Mouse (Mus musculus): ENCODE measurements around the gene Bnip3. TPM values are rescaled to one million over a fixed set of nuclear protein-coding genes. Genes with fewer than 3 reads are reported as not detected.
A peak's percentile ranks its signal among the peaks of the same experiment; 100 is the strongest.

Gene Bnip3
- 291 and 323 TPM in 2 replicates for polyA plus RNA-seq (2012; ENCODE audit: insufficient read depth, insufficient read length, missing spikeins)

- H3K4me3 ChIP-seq (ENCODE audit: insufficient read depth, low read depth, low read length) = peak within 1 kb of the TSS; percentile 89
- peak within 1 kb of the TSS; percentile 74 for H3K27ac ChIP-seq (replicated peaks; ENCODE audit: low read depth, low read length)
- H3K4me1 ChIP-seq (ENCODE audit: control insufficient read depth, insufficient read depth, insufficient read length, low read length) = peaks cover 8% of the 10 kb centered on the region
Observed at GRCm38 (mm10) chr7:138909277-138910192, at the start of gene Bnip3. Bnip3 (minus strand) TSS chr7:138909519.

- no peak overlapping the region for H3K4me3 ChIP-seq (ENCODE audit: insufficient read depth, low read depth, low read length)
- H3K27ac ChIP-seq (replicated peaks; ENCODE audit: low read depth, low read length) = no peak overlapping the region
- H3K4me1 ChIP-seq (ENCODE audit: control insufficient read depth, insufficient read depth, insufficient read length, low read length) = no peaks in the 10 kb centered on the region
Observed at GRCm38 (mm10) chr7:138957106-138957505, 47.8 kb upstream of the Bnip3 start.

DNA sequence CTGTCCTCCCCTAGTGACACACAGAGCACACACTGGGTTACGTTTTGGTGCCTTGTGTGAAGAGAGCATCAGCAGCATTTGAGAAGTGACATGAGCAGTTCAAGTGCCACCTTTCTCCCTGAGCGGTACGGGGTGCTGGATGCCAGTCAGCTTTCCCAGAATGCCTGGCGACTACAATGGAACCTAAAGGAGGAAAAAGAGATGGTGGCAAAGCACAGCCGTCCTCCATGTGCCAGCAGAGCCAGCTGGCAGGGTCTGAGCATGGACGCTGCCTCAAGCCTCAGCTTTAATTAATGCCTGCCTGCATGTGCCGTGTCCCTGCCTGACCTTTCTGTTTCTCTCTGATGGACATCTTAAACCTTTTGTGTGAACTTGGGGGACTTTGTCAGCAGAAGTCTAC is 46.5 kb upstream of the Bnip3 start:
- H3K27ac ChIP-seq (replicated peaks; ENCODE audit: low read depth, low read length) = no peak overlapping the region
- H3K4me3 ChIP-seq (ENCODE audit: insufficient read depth, low read depth, low read length) = no peak overlapping the region
- H3K4me1 ChIP-seq (ENCODE audit: control insufficient read depth, insufficient read depth, insufficient read length, low read length) = no peaks in the 10 kb centered on the region

- Histone ChIP-seq H3K27ac (replicated peaks; ENCODE audit: low read depth, low read length) (no peak overlapping the region), H3K4me3 (ENCODE audit: insufficient read depth, low read depth, low read length) (no peak overlapping the region), H3K4me1 (ENCODE audit: control insufficient read depth, insufficient read depth, insufficient read length, low read length) (no peaks in the 10 kb centered on the region)
Observed at GRCm38 (mm10) chr7:138948309-138948708, 39.0 kb upstream of the Bnip3 start.

DNA sequence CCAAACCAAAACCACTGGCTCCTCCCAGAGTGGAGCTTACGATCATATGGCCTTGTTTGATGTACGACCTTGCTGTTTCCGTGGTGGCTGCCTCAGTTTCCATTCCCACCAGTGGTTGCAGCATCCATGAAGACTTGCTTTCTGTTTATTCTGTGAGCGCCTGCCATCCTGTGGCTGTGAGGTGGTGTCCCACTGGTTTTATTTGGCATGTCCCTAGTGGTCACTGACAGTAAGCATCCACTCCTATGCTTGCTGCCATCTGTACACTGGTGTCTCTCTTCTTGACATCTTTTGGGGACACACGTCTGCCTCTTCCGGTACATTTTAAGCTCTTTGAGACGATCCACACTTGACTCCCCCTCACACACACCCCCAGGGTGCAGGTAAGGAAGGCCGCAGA is 38.4 kb upstream of the Bnip3 start:
- H3K4me3 ChIP-seq (ENCODE audit: insufficient read depth, low read depth, low read length) = no peak overlapping the region
- no peaks in the 10 kb centered on the region for H3K4me1 ChIP-seq (ENCODE audit: control insufficient read depth, insufficient read depth, insufficient read length, low read length)
- H3K27ac ChIP-seq (replicated peaks; ENCODE audit: low read depth, low read length) = no peak overlapping the region

- Histone ChIP-seq H3K4me3 (ENCODE audit: insufficient read depth, low read depth, low read length) (no peak overlapping the region), H3K4me1 (ENCODE audit: control insufficient read depth, insufficient read depth, insufficient read length, low read length) (no peaks in the 10 kb centered on the region), H3K27ac (replicated peaks; ENCODE audit: low read depth, low read length) (no peak overlapping the region)
Observed at GRCm38 (mm10) chr7:138945668-138946067, 36.3 kb upstream of the Bnip3 start.

DNA sequence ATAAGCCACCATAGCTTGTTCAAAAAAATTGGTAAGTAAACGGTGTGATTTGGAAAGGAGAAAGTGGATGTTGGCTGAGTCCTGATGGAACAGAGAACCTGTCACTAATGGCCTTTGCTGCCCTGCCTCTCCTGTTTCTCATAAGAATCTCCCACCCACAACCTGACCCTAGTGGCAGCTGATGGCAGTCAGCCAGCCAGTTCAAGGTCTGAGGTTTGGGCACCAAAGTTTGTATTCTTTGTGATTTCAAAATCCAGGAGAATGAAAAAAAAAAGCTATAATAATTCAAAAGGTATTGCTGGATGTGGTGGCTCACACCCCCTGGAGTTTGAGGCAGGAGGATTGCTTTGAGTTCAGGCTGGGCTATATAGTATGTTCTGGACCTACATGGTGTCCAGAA is 33.0 kb upstream of the Bnip3 start:
- H3K27ac ChIP-seq (replicated peaks; ENCODE audit: low read depth, low read length) = no peak overlapping the region
- H3K4me1 ChIP-seq (ENCODE audit: control insufficient read depth, insufficient read depth, insufficient read length, low read length) = no peaks in the 10 kb centered on the region

GRCm38 (mm10) chr7:138941571-138941970 is 32.3 kb upstream of the Bnip3 start:
- no peak overlapping the region for H3K27ac ChIP-seq (replicated peaks; ENCODE audit: low read depth, low read length)
- no peaks in the 10 kb centered on the region for H3K4me1 ChIP-seq (ENCODE audit: control insufficient read depth, insufficient read depth, insufficient read length, low read length)
- no peak overlapping the region for H3K4me3 ChIP-seq (ENCODE audit: insufficient read depth, low read depth, low read length)

More for the DNA sequence above, 33.0 kb upstream of the Bnip3 start:
- no peak overlapping the region for H3K4me3 ChIP-seq (ENCODE audit: insufficient read depth, low read depth, low read length)

DNA sequence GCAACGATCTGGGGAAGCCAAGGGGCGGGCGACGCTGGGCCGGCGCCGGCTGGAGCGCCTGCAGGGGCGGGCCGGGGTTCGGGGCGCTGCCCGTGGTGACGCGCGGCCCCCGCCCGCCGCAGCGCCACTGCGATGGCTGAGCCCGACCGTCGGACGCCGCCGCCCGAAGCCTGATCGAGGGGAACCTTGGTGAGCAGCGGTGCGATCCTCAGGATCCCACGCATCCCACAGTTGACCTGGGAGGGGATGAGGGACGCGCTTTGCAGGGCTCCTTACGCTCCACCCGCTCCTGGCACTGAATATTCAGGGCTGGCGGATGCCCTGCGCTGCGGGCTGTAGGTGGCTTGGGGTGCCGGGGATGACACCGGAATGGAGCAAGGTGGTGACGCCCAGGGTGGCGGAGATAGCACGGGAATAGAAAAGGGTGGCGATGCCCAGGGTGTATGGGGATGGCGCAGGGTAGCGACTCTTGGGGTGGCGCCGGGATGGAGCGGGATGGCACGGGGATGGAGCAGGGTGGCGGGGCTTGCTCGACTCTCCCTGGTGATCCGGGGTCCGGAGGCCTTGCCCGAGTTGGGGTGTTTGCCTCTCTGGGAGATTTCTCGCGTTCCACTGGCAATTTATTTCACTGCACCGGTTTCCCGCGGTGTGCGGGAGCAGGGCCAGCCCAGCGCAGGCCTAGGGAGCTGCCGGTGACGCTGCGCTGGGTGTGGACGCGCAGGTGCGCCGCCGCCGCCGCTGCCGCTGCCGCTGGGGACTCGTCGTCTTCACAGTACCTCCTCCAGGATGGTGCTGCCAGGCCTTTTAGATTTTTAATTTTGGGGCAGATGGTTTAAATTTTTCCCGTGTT is 31.5 kb upstream of the Bnip3 start, which contains the start of gene Jakmip3:
TSS of gene Jakmip3 (plus strand) at position 119 of the 850 bp plus-strand sequence.
- H3K4me1 ChIP-seq (ENCODE audit: control insufficient read depth, insufficient read depth, insufficient read length, low read length) = no peaks in the 10 kb centered on the region
- peak within 1 kb of the TSS; percentile 45 for H3K4me3 ChIP-seq (ENCODE audit: insufficient read depth, low read depth, low read length)
- no peak within 1 kb of the TSS for H3K27ac ChIP-seq (replicated peaks; ENCODE audit: low read depth, low read length)

GRCm38 (mm10) chr7:138940256-138940611 is 30.9 kb upstream of the Bnip3 start:
- Histone ChIP-seq H3K4me1 (ENCODE audit: control insufficient read depth, insufficient read depth, insufficient read length, low read length) (no peaks in the 10 kb centered on the region), H3K27ac (replicated peaks; ENCODE audit: low read depth, low read length) (no peak overlapping the region), H3K4me3 (ENCODE audit: insufficient read depth, low read depth, low read length) (peak overlapping the region; percentile 45)

DNA sequence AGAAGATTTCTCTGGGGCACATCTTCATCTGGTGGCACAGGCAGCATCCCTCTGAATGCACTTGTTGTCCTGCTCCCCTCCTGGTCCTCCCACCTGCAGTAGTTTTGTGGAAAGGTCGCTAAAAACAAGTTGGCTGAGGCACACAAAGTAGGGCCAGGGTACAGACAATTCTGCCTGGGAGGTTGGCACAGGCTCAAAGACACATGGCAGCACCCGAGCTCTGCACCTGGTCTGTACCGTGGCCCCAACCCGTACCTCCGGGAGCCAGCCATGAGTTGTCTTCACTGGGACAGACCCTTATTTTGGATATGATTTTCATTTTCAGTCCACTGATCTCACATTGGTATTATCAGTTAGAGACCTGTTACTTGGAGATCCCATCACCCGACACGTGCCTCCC is 29.7 kb upstream of the Bnip3 start:
- Histone ChIP-seq H3K27ac (replicated peaks; ENCODE audit: low read depth, low read length) (no peak overlapping the region), H3K4me3 (ENCODE audit: insufficient read depth, low read depth, low read length) (no peak overlapping the region), H3K4me1 (ENCODE audit: control insufficient read depth, insufficient read depth, insufficient read length, low read length) (no peaks in the 10 kb centered on the region)

GRCm38 (mm10) chr7:138934523-138934922 is 25.2 kb upstream of the Bnip3 start:
- Histone ChIP-seq H3K4me1 (ENCODE audit: control insufficient read depth, insufficient read depth, insufficient read length, low read length) (no peaks in the 10 kb centered on the region), H3K27ac (replicated peaks; ENCODE audit: low read depth, low read length) (no peak overlapping the region), H3K4me3 (ENCODE audit: insufficient read depth, low read depth, low read length) (no peak overlapping the region)

DNA sequence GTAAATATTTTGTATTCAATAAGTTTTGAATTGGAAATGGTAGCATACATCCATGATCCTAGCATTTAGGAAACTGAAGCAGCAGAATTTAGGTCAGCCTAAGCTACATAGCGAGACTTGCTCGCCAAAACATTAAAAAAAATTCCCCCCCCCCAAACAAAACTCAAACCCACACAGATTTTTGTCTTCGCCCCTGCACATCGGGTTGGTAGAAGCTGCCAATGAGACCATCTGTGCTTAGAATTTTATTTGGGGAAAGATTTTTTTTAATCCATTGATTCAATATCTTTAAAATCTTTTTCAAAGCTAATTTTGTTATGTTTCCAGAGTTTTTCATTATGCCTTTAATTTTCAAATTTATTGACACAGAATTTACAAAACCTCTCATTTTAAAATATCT is 19.1 kb upstream of the Bnip3 start:
- H3K4me3 ChIP-seq (ENCODE audit: insufficient read depth, low read depth, low read length) = no peak overlapping the region
- no peak overlapping the region for H3K27ac ChIP-seq (replicated peaks; ENCODE audit: low read depth, low read length)
- no peaks in the 10 kb centered on the region for H3K4me1 ChIP-seq (ENCODE audit: control insufficient read depth, insufficient read depth, insufficient read length, low read length)

GRCm38 (mm10) chr7:138923756-138924425 is 14.6 kb upstream of the Bnip3 start:
- H3K27ac ChIP-seq (replicated peaks; ENCODE audit: low read depth, low read length) = no peak overlapping the region
- no peak overlapping the region for H3K4me3 ChIP-seq (ENCODE audit: insufficient read depth, low read depth, low read length)
- peaks cover 11% of the 10 kb centered on the region for H3K4me1 ChIP-seq (ENCODE audit: control insufficient read depth, insufficient read depth, insufficient read length, low read length)

DNA sequence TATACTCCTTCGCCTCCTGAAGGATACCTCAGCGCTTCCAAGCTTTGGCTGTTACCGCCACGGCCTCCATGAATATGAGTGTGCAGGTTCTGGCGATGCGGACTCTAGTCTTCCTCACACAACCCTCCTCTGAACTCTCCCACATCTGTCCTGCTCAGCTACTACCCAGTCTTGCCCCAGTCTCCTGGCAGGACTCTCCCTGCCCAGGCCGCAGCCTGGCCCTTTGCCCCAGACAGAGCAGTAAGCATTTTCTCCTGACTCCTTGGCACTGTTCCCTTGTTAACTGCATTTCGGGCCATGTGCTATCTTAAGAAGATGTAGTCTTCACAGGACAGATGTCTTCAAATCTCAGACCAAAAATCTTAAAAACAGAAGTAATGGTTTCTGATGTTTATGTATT is 12.3 kb upstream of the Bnip3 start:
- Histone ChIP-seq H3K27ac (replicated peaks; ENCODE audit: low read depth, low read length) (peak overlapping the region; percentile 65), H3K4me3 (ENCODE audit: insufficient read depth, low read depth, low read length) (no peak overlapping the region), H3K4me1 (ENCODE audit: control insufficient read depth, insufficient read depth, insufficient read length, low read length) (peaks cover 11% of the 10 kb centered on the region)

Measured in brown adipose tissue, adult 24 weeks (tissue).